Mouse (Mus musculus): ENCODE data around the gene Zfp799. TPM values are rescaled to one million over a fixed set of nuclear protein-coding genes. Genes with fewer than 3 reads are reported as not detected.

The Zfp799 gene
- polyA plus RNA-seq, 2 experiments, result 13.4 to 15.1 TPM

GRCm38 (mm10) chr17:32787436-32788093 is 42.5 kb downstream of the Zfp799 start:
- DNase-seq (ENCODE audit: low spot score) (no peak), ATAC-seq (ENCODE audit: low FRiP score, low read depth) (peak; percentile 83)
- Histone ChIP-seq H3K4me2 (replicated peaks; ENCODE audit: low read depth, low read length, severe bottlenecking) (peak overlapping the region; percentile 63), H3K27me3 (ENCODE audit: control insufficient read depth, insufficient read depth, low read length) (no peaks in the 10 kb centered on the region), H3K9ac (ENCODE audit: low read depth, low read length, severe bottlenecking) (peak overlapping the region; percentile 92), H3K9me3 (ENCODE audit: control insufficient read depth, low read length) (no peaks in the 10 kb centered on the region), H3K27ac (replicated peaks; ENCODE audit: low read depth, low read length) (peak overlapping the region; percentile 86), H3K4me1 (ENCODE audit: control insufficient read depth, insufficient read depth, low read length) (peaks cover 17% of the 10 kb centered on the region), H3K4me3 (replicated peaks; ENCODE audit: low read length) (peak overlapping the region; percentile 82), H3K36me3 (ENCODE audit: control insufficient read depth, insufficient read depth, low read length) (peaks cover 33% of the 10 kb centered on the region)
- WGBS, result under 1% methylated on average over 31 of the region's 31 CpGs
- TF ChIP-seq POLR2A (IDR thresholded peaks at IDR 0.05; ENCODE audit: borderline replicate concordance, extremely low read depth, insufficient read depth, insufficient read length), result no peak

- peaks cover 17% of the 10 kb centered on the region for H3K4me1 ChIP-seq (ENCODE audit: control insufficient read depth, insufficient read depth, low read length)
- 69% methylated on average over 6 of the region's 6 CpGs for WGBS
- H3K4me3 ChIP-seq (replicated peaks; ENCODE audit: low read length), result peak overlapping the region; percentile 82
- peak overlapping the region; percentile 92 for H3K9ac ChIP-seq (ENCODE audit: low read depth, low read length, severe bottlenecking)
- no peak for DNase-seq (ENCODE audit: low spot score)
- H3K27me3 ChIP-seq (ENCODE audit: control insufficient read depth, insufficient read depth, low read length), result no peaks in the 10 kb centered on the region
- H3K36me3 ChIP-seq (ENCODE audit: control insufficient read depth, insufficient read depth, low read length), result peaks cover 33% of the 10 kb centered on the region
- no peak overlapping the region for H3K27ac ChIP-seq (replicated peaks; ENCODE audit: low read depth, low read length)
- TF ChIP-seq POLR2A (IDR thresholded peaks at IDR 0.05; ENCODE audit: borderline replicate concordance, extremely low read depth, insufficient read depth, insufficient read length), result no peak
- ATAC-seq (ENCODE audit: low FRiP score, low read depth), result no peak
- H3K9me3 ChIP-seq (ENCODE audit: control insufficient read depth, low read length), result no peaks in the 10 kb centered on the region
- peak overlapping the region; percentile 63 for H3K4me2 ChIP-seq (replicated peaks; ENCODE audit: low read depth, low read length, severe bottlenecking)
These were observed 43.1 kb downstream of the Zfp799 start for GRCm38 (mm10) chr17:32786944-32787343.

DNA sequence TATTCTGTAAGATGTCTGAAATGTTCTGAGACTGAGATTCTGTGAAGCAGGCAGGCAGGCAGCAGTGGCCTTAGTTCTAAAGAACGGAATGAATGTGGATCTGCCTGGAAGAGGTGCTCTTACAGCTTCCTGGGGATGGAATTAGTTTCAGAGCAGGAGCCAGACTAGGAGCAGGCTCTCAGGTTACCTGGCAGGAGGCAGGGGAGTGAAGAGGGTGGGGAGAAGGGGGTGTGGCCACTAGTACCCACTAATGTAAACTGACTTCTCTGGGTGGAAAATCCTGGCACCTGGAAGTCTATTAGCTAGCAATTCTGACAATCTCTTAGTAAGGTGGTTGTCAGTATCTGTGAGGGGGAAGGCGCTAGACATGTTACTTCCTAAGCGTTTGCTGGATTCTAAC is 44.4 kb downstream of the Zfp799 start:
- no peaks in the 10 kb centered on the region for H3K9me3 ChIP-seq (ENCODE audit: control insufficient read depth, low read length)
- no peak overlapping the region for H3K4me2 ChIP-seq (replicated peaks; ENCODE audit: low read depth, low read length, severe bottlenecking)
- no peak for DNase-seq (ENCODE audit: low spot score)
- no peak for TF ChIP-seq POLR2A (IDR thresholded peaks at IDR 0.05; ENCODE audit: borderline replicate concordance, extremely low read depth, insufficient read depth, insufficient read length)
- H3K4me3 ChIP-seq (replicated peaks; ENCODE audit: low read length), result no peak overlapping the region
- no peak for ATAC-seq (ENCODE audit: low FRiP score, low read depth)
- WGBS, result 82% methylated on average over 3 of the region's 3 CpGs
- peaks cover 17% of the 10 kb centered on the region for H3K4me1 ChIP-seq (ENCODE audit: control insufficient read depth, insufficient read depth, low read length)
- H3K9ac ChIP-seq (ENCODE audit: low read depth, low read length, severe bottlenecking), result no peak overlapping the region
- peaks cover 33% of the 10 kb centered on the region for H3K36me3 ChIP-seq (ENCODE audit: control insufficient read depth, insufficient read depth, low read length)
- no peaks in the 10 kb centered on the region for H3K27me3 ChIP-seq (ENCODE audit: control insufficient read depth, insufficient read depth, low read length)
- H3K27ac ChIP-seq (replicated peaks; ENCODE audit: low read depth, low read length), result no peak overlapping the region

- no peak overlapping the region for H3K27ac ChIP-seq (replicated peaks; ENCODE audit: low read depth, low read length)
- 91% methylated on average over 3 of the region's 3 CpGs for WGBS
These were observed 52.5 kb downstream of the Zfp799 start for GRCm38 (mm10) chr17:32777564-32777963.

DNA sequence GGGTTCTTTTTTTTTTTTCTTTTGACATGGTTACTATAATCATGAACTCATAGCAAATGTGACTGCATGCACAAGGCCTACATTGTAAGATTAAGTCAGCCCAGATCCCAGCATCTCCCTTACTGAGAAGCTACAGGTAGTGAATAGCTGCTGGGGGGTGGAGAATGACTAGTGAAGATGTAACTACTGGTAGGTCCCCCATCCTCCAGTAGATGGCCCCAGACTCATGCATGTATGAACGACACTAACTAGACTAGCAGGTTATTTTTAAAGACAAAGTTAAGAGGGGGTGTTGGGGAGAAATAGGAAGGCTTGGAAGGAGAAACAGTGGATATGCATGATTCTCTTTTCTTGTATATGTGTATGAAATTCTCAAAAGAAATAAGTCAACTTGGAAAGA is 58.8 kb downstream of the Zfp799 start:
- WGBS, result 86% methylated on average over 1 of the region's 1 CpGs
- Histone ChIP-seq H3K27me3 (ENCODE audit: control insufficient read depth, insufficient read depth, low read length) (no peaks in the 10 kb centered on the region), H3K9ac (ENCODE audit: low read depth, low read length, severe bottlenecking) (no peak overlapping the region), H3K4me3 (replicated peaks; ENCODE audit: low read length) (no peak overlapping the region), H3K36me3 (ENCODE audit: control insufficient read depth, insufficient read depth, low read length) (peaks cover 90% of the 10 kb centered on the region), H3K27ac (replicated peaks; ENCODE audit: low read depth, low read length) (no peak overlapping the region), H3K4me1 (ENCODE audit: control insufficient read depth, insufficient read depth, low read length) (no peaks in the 10 kb centered on the region), H3K9me3 (ENCODE audit: control insufficient read depth, low read length) (0 out of 2 replicates have a peak, but pooled peaks cover 5% of the 10 kb centered on the region), H3K4me2 (replicated peaks; ENCODE audit: low read depth, low read length, severe bottlenecking) (no peak overlapping the region)
- no peak for ATAC-seq (ENCODE audit: low FRiP score, low read depth)
- TF ChIP-seq POLR2A (IDR thresholded peaks at IDR 0.05; ENCODE audit: borderline replicate concordance, extremely low read depth, insufficient read depth, insufficient read length), result no peak
- DNase-seq (ENCODE audit: low spot score), result no peak

More at GRCm38 (mm10) chr17:32777564-32777963, 52.5 kb downstream of the Zfp799 start:
- Histone ChIP-seq H3K36me3 (ENCODE audit: control insufficient read depth, insufficient read depth, low read length) (peaks cover 60% of the 10 kb centered on the region), H3K27me3 (ENCODE audit: control insufficient read depth, insufficient read depth, low read length) (no peaks in the 10 kb centered on the region), H3K4me1 (ENCODE audit: control insufficient read depth, insufficient read depth, low read length) (no peaks in the 10 kb centered on the region), H3K9ac (ENCODE audit: low read depth, low read length, severe bottlenecking) (no peak overlapping the region), H3K4me2 (replicated peaks; ENCODE audit: low read depth, low read length, severe bottlenecking) (no peak overlapping the region), H3K4me3 (replicated peaks; ENCODE audit: low read length) (no peak overlapping the region), H3K9me3 (ENCODE audit: control insufficient read depth, low read length) (no peaks in the 10 kb centered on the region)
- no peak for TF ChIP-seq POLR2A (IDR thresholded peaks at IDR 0.05; ENCODE audit: borderline replicate concordance, extremely low read depth, insufficient read depth, insufficient read length)
- ATAC-seq (ENCODE audit: low FRiP score, low read depth) (no peak), DNase-seq (ENCODE audit: low spot score) (no peak)

Measured in limb, embryonic 14.5 days (tissue).